Mouse (Mus musculus) CD4-positive, CD25-positive, alpha-beta regulatory T cell, adult 4 months (primary cell): ENCODE data around the gene Pycr1. TPM values are rescaled to one million over a fixed set of nuclear protein-coding genes. Genes with fewer than 3 reads are reported as not detected.
"Not testable (repeated sequence)": the region's sequence is repeated elsewhere in the genome, so short reads cannot be mapped to it uniquely, and the experiment has no call there.

ENCODE experiments used
- ATAC-seq: one replicate; pipeline ENCODE4 v1.8.0; 2017
- polyA plus RNA-seq, 2 experiments: library from polyadenylated mRNA; unstranded; fragments of 100-300 nt; shearing (Covaris generic); gene quantifications; one replicate each; pipeline ENCODE4 v1.2.1; 2017

Pycr1 gene
- 1 to 10 TPM; 1.5 to 1.8 TPM for polyA plus RNA-seq

DNA sequence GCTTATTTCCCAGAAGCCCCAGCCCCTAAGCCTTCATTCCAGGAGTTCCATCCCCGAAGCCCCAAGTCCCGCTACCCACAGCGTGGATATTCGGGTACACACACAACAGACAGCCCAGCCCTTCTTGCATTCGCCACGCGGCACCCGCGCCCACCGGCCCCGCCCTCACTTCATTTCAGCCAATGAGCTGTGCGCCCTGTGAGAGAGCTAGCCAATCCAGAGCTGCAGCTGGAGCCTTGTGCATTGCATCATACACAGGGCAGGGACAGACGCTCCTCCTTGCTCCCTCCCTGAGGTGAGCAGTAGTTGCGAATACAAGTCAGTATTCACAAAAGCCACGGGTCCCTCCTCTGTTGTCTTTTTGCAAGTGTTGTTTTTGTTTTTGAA is at the start of gene Pycr1:
Gene Pycr1, minus strand, starts transcription at position 169 of the 387 bp plus-strand sequence.
- ATAC-seq, result peak; percentile 100

DNA sequence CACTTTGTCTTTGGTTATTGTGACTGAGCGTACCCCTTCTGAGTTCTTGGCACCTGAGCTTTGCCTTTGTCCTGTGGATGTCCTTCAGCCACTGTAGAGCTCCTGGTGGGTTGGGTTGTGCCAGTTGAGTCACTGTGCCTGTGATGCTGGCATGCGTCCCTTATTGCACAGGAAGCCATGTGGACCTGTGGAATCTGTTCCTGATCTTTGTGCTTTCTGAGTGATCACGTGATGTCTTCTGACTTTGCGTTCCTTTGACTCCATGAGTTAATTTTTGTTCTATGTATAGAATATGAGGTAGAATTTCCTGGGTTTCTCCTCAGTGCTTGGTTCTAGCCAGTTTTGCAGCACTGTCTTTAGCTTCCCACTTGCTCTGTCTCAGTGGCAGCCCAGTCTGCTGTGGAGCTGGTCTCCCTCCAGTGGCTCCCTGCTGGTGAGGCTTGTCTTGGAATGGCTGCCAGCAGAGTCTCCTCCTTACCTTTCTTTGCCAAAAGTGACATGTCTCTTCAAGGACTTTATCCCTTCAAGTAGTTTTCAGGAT is 49.0 kb upstream of the Pycr1 start:
- ATAC-seq, result no peak

DNA sequence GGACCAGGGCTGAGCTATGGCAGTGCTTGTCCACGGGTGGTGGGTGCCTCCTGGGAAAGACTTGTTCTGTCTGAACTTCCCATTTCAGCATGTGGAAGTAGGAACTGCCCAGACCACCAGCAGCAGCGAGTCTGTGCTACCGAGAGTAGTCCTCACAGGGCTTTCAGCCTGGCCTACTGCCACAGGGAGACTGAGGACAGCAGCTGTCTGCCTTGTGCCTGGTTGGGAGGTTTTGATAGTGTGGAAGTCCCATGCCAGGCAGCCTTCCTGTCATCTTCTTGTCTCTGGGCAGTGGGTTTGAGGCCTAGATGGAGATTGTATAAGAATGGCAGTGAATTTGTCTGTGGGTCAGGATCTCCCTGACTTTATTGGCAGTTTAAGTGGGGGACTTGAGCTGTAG is 45.8 kb upstream of the Pycr1 start:
- ATAC-seq, result no peak

DNA sequence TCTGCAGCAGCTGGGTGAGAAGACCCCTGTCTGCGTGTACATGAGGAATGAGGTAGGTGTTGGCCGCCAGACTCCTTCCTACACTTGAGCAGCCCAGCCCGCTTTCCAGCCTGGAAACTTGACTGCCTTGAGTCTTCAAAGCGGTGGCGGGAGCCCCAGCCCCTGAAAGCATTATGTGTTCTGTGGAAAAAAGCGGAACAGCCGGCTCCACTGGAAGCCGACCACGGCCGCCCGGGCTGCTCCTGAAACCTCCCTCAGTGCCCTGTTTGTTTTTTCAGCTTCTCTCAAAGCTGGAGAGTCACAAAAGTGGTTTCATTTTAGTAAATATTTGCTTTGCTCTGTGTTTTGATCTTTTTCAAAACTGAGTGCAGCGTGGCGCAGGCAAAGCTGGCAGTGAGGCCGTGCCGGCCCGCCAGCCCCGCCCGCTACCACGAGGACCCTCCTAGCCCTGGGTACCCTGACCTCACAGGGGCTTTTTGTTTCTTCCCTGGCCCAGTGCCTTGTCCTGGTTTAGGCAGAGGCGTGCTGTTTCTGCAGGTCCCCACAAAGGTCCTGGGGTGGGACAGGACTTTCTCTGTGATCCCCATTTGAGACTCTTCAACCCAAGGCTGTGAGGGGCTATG is 43.2 kb upstream of the Pycr1 start:
- no peak for ATAC-seq

DNA sequence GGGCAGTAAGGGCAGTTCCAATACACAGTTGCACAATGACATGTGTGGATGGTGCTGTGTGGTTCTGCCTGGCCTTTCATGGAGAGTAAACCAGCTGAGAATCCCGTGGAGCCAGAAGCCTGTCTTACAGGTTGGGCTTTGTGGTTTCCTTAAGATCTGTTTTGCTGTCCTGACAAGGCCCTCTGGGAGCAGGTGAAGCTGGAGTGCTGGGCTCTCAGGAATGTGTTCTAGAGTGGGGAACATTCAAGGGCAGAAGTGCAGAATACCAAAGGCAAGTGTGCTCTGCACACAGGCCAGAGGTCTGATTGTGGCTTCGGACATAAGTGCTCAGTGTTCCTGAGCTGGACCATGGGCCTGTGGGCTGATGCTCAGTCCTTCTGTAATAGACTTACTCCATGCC is 41.1 kb upstream of the Pycr1 start:
- ATAC-seq, result no peak

DNA sequence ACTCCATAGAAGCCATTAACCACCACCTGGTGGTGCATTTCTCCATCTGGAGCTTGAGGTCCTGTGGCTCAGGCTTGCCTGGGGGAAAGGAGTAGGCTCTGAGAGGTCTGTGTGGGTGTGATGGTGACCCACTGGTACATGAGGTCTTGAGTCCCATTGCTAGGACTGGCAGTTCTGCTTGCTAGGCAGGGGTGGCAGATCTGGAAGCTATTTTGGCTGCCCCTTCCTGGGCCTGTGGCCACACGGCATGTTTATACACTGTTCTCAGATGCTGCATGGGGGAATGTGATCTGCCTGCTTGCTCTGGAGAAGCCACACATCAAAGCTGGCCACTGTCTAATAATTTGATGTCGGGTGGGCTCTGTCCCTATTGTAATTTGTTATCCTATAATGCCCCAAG is 40.5 kb upstream of the Pycr1 start:
- ATAC-seq, result no peak

DNA sequence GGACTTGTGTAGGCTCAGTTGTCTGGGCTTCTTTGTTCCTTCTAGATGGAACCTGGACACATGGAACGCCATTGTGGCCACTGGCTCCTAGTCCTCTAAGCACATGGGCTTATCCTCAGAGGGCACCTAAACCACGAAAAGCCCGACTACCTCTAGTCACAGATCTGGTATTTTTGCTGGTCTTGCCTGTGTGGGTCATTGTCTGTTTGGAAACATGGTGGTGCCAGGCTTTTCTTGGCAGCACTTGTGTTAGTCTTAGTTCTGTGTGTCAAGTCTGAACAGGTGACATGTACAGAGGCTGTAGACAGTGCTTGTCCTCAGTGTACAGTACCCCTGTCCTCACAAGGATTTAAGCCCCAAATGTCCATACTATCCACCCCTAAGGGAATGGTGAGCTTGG is 40.0 kb upstream of the Pycr1 start:
- no peak for ATAC-seq

DNA sequence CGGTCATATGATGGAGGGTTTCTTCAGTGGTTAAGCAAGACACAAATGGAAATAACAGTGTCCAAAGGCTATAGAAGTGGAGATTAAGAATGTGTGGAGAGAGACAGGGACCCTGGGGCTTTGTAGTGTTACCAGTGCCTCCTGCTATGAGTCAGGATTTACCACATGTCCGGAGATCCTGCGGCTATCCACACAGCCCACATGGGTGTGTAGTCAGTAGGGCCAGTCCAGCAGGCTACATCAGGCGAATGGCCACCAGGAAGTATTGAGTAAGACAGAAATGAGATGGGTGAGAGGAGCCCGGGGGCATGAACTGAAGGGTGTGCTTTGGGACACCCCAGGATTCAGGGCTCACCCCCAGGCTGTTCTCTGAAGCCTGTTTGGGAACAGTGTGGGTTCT is 39.1 kb upstream of the Pycr1 start:
- ATAC-seq, result no peak

DNA sequence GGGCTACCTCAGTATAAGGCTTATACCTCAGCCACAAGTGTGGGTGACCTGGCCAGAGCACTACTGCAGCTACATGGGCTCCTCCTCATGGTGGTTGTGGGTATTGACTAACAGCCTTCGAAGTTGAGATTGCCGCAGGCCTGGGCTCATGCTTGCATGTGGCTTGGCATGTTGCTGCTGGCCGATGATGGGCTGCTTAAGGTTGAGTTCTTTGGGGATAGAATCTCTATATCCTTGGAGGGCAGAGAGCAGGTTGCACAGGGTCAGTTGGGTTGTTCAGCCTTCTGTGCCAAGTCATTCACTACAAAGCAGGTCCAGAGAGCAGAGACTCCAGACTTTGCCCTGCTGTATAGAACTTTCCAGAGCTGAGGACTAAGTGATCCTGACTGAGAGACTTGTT is 36.3 kb upstream of the Pycr1 start:
- ATAC-seq, result peak; percentile 32

DNA sequence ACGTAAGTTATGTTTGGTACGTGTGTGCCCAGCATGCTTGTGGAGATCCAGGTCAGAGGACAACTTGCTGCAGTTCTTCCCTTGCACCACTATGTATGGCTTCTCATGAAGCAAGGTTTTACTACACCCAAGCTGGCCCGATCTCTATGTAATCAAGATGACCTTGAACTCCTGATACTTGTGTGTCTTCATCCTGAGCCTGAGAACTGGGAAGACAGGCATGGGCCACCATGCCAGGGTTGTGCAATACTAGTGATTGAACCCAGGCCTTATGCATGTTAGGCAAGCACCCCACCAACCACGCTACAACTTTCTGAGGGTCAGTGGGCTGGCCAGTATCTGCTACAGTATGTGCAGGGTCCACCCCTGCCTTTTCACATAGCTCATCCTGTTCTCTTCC is 33.4 kb upstream of the Pycr1 start:
- ATAC-seq, result no peak

DNA sequence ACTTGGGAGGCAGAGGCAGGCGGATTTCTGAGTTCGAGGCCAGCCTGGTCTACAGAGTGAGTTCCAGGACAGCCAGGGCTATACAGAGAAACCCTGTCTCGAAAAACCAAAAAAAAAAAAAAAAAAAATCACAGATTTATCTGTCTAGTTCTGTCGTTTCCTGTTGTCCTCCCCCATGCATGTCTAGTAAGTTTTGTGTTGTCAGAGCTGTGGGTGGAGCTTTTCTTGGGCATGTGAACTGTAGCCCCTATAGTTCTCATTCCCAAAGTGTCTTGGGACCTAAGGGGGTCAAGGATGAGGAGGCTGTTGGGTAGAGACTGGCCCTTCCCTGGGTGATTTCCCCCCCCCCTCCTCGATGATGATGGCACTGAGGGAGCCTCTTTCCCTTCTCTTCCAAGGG is 32.3 kb upstream of the Pycr1 start:
- ATAC-seq, result not testable (repeated sequence)

DNA sequence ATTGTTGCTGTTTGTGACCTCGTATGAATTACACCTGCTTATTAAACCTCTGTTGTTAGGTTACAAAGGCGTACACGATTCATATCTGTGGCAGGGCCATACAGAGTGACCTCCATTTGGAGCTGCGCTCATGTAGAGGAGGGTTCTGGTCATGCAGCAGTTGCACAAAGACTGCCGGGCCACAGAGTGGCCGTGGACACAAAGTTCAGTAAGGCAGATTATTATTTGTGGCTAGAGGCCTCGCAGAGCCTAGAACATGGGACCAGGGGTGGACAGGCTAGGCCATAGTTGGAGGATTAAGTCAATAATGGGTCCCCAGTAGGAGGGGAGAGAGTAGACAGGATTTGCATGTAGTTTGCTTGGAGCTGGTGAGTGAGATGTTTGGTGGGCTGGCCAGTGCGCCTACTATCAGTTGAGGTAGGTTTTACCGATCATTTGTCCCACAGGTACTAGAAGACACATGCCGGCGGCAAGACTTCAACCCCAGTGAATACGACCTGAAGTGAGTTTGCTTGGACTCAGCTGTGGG is 30.1 kb upstream of the Pycr1 start:
- ATAC-seq, result no peak

DNA sequence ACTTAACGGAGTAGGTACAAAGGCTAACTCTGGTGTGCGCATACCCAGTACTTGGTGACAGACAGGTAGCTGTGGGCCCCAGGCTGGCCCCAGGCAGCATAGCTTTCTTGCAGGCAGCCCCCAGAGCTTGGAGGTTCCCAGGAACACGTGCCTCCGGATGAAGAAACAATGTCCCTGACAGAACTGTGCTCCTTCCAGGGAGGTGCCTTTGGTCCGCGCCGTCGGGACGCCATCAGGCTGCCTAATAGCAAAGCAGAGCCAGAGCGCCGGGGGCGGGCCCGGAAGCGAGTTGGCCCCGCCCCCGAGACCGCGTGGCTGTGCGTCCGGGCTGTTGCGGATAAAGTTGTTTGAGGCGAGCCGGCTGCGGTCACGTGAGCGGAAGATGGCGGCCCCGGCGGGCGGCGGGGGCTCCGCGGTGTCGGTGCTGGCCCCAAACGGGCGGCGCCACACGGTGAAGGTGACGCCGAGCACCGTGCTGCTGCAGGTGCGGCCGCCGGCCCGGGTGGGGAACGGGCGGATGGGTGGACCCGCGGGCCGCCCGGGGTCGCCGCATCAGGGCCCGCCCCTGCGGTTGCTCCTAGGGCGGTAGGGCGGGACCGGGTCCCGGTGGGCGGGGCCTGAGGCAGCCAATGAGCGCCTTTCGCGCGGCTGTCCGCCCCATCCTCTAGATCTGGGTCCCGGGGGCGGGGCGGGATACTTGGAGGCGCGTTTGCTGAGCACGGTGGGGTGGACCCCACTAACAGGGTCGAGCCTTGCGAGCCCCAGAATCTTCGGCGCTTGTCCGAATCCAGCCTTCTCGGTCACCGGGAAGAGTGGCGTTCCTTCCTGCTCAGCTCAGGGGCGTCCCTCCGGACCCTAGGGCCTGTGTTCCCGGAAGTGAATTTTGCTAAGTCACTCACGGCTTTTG is 29.4 kb upstream of the Pycr1 start, which contains the start of gene Aspscr1:
Gene Aspscr1, plus strand, starts transcription at position 287 of the 907 bp plus-strand sequence.
- ATAC-seq, result peak; percentile 90

DNA sequence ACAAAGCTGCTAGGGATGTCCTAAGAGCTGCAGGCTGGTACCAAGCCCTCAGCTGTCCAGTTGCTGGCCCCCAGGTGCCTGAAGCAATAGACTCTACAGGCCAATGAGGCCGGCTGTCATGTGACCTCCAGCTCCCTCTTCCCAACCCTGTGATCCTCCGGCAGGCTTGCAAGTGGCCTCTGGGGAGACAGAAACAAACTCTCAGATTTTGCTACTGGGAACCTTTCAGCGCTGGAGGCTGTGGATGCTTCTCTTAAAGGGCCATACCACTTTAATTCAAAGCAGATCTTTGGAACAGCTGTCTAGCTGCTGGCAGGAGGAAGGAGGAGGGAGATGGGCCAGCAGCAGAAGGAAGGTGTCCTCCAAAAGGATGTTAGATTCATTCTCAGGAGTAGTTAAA is 23.0 kb upstream of the Pycr1 start:
- ATAC-seq, result no peak

DNA sequence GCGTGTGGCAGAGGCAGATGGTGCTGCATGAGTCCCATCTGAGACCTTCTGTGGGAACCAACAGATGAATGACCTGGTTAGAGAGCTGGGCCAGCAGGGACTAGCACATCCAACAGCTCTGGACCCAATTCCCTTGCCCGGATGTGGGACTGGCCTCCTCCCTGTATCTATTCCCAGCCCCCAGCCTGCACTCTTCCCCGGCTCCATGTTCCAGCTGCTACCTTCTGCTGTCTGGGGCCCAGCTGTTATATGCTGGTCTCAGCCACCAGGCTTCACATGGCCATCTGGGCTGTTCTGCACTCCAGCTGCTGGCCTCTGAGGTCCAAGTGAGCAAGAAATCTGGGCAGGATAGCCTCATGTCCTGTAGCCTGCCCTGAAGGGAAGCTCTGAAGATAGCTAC is 21.8 kb upstream of the Pycr1 start:
- ATAC-seq, result no peak

DNA sequence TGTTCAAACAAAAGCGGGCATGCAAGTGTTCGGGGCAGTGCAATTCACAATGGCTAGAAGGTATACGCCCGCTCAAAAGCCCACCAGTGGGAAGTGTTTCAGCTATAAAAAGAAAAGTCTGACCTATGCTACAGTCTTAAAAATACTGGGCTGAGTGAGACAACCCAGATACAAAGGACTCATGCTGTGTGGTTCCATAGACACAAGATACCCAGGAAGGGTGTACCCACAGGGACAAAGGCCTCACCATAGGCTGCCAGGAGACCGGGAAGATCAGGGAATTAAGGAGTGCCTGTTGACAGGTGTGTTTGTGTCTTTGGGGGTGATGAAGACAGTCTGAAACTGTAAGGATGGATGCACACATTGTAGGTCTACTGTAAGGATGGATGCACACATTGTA is 20.1 kb upstream of the Pycr1 start:
- no peak for ATAC-seq

DNA sequence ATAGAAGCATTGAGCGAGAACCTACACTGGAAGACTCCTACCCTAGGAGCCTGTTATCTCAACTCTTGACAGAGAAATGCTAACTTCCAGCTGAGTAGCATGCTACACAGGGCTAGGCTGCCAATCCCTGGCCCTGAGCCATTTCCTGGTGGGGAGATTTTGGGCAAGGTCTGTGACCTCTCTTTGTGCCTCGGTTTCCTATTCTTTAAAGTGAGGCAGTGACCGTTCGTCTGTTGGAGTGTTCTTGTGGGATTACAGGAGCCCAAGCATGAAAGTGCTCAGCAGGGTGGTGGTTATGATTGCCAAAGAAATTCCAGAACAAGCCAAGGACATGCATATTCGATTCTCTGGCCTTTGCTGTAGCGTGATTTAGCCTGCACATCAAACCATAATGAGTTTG is 19.2 kb upstream of the Pycr1 start:
- no peak for ATAC-seq

DNA sequence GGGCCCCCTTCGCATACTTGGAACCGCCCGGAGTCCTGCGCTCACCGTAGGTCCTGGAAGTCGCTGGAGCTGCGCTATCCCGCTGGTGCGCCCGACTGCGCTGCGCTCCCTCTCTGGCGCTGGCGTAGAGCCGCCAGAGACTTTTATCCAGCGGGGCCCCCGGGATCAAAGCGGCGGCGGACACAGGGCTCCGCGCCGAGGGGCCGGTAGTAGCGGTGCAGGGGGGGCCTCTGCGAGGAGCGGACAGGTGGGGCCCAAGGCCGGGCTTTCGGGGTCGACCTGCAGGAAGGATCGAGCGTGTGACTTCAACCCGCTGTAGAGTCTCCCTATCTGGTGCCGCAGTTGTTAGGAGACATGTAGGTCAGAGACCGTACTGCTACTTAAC is 17.5 kb upstream of the Pycr1 start, which contains the start of gene Notum:
Gene Notum, minus strand, starts transcription at position 100 of the 385 bp plus-strand sequence.
- ATAC-seq, result no peak

DNA sequence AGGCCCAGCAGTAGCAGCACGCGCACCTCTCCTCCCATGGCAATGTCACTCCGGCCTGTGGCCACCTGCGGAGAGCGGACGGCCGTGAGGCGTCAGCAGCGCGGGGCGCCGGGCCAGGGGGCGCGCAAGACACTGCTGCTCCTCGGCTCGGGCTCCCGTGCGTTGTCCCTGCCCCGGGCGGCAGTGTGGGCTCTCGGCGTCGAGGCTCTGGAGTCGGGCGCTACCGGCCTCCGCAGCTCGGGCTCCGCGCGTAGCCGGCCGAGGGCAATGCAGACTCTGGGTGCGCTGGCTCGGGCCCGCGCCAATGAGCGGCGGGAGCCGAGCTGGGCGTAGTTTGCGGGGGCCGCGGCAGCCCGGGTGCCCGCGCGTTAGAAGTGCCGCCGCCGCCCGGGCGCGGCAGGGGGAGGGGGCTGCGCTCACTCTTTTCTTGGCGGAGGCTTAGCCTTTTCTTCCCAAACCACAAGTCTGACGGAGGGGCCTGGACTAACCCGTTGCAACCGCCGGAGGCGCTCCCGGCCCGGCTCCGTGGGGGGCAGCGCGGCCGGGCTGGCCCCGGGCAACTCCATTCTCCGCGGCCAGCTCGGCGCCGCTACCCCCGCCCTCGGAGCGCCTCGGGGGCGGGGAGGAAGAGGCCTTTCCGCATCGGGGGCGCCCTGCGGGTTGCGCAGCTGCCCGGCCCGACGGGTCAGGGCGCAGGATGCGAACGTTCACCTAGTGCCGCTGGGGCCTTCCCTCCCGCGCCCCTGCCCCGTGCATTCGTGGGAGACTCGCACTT is 16.9 kb upstream of the Pycr1 start:
- no peak for ATAC-seq

DNA sequence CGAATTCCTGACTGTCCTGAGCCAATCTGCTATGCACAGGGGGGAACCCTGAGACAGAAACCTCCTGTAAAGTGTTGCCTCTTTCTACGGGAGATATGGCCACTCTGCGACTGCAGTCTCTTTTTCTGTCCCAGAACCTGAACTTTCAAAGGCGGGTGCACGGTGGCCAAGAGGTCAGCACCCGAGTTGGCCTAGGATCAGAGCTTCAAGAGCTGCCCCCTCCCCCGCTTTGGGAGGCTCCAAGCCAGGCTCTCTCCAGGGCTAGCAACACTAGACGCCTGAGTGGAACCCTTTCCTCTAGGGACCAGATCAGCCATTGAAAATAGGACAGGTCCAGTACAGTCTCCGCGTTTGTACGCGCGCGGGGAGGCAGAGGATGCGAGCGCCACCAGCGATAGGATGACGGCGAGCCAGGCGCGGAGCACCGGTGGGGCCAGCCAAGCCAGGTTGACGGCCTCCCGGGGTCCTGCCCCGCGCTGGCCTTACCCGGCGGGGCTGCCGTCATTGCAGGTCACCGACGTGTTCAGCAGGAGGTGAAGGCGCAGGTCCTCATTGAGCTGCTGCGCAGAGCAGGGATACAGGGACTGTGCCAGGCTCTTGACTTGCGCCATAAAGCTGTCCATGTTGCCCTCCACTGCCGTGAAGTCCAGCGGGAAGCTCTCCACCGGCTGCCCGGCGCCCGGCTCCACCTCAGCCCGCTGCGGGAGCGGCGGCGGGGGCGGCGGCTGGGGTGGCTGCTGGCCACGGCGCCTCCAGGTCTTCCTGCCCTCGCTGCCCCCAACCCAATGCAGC is 16.1 kb upstream of the Pycr1 start:
- ATAC-seq, result no peak

DNA sequence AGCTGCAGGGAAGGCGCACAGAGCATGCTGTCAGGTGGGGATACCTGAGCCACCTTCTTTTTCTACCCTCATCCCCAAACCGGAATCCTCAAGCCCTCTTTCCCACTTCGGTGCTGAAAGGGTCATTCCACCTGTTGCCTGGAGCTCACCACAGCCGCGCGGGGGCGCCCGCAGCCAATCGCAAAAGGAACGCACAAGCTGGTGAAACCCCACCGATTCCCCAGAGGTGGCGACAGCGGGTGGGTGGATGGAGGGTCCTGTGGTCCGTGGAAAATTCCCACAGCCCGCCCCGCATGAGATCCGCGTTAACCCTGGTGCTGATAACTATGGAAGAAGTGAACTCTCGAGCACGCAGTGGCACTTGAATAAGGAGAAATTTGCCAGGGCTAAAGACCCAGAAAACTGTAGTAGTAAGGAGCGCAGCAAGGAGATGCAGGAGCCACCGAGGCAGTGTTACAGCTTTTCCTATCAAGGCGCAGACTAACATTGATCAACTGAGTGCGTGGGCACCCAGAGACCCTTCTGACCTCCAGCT is 15.4 kb upstream of the Pycr1 start:
- ATAC-seq, result peak; percentile 58

DNA sequence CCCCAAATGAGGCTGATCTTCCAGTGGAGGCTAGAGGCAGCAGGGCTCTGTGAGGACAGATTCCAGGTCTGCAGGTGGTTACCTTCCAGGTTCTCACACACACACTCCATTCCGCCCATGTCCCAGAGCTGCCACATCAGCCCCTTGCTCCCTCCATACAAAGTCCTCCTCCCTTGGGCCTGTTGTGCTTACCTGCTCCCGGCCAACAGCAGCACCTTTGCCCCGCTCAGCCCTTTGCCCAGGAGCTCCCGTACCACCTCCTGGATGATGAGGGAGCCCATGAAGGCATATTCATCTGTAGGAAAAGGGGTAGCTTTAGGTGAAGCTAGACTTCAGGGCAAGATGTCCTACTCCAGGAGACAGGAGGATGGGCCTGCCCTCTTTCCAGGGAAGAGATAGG is 13.7 kb upstream of the Pycr1 start:
- no peak for ATAC-seq
